Mouse (Mus musculus) embryonic fibroblast, embryonic 13.5 days (primary cell): ENCODE measurements around the gene Atpaf2.

Experiments
- CTCF ChIP-seq: IDR thresholded peaks from 2 replicates; pipeline ENCODE4 v1.5.1; 2011; ENCODE audit warnings: mild to moderate bottlenecking, control low read depth, low read length, moderate library complexity, borderline replicate concordance; ENCODE audit not compliant: insufficient read depth
- POLR2A ChIP-seq: IDR thresholded peaks from 2 replicates; pipeline ENCODE4 v1.6.1; 2011; ENCODE audit warnings: low read depth, mild to moderate bottlenecking, control low read depth, low read length, moderate library complexity

GRCm38 (mm10) chr11:60391346-60391745 lies 26.9 kb downstream of the Atpaf2 start:
- no peak for TF ChIP-seq CTCF
- TF ChIP-seq POLR2A: no peak
